Mouse (Mus musculus) bone marrow, adult 2 months (tissue): Measurements from ENCODE around the gene Npdc1.

ENCODE experiments used
- CTCF ChIP-seq: fragments of 200-500 bp; IDR thresholded peaks from 2 replicates; pipeline ENCODE4 v1.5.1; 2011; ENCODE audit warnings: low read length, control low read depth; ENCODE audit not compliant: control insufficient read depth, insufficient read depth
- POLR2A ChIP-seq: fragments of 200-500 bp; IDR thresholded peaks from 2 replicates; pipeline ENCODE4 v1.6.1; 2011; ENCODE audit warnings: low read depth, mild to moderate bottlenecking, control low read depth, low read length, borderline replicate concordance; ENCODE audit not compliant: control insufficient read depth

DNA sequence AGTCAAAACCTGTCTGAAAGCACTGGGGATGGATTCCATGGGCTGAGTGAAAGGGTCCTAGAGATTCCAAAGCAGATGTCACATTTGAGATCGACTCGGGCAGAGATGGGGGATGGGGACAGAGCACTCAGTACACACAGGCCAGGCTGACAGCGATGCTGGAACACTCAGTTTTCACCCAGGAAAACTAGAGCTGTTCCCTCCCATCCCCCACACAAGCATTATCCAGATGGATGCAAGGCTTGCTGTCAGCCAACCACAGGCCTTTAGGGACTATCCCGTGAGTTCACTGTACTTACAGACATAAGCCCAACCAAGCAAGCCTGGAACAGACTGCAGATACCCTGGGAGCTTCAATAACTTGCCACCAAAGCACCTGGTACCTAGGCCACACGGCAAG, 7.9 kb upstream of the Npdc1 start:
- TF ChIP-seq CTCF, result no peak
- TF ChIP-seq POLR2A, result no peak
